Mouse (Mus musculus): ENCODE measurements around the gene Lrrc10b.

- TF ChIP-seq POLR2A (IDR thresholded peaks at IDR 0.05; ENCODE audit: borderline replicate concordance, low read depth, low read length) (no peak), CTCF (IDR thresholded peaks at IDR 0.05; ENCODE audit: low read depth, low read length) (no peak)
Observed at GRCm38 (mm10) chr19:10469171-10469658, 11.9 kb upstream of the Lrrc10b start.

All from bone marrow macrophage, adult 2 months (primary cell).